Mouse (Mus musculus): Measurements from ENCODE around the gene Itpripl1. TPM values are rescaled to one million over a fixed set of nuclear protein-coding genes. Genes with fewer than 3 reads are reported as not detected.

Itpripl1 gene
- total and polyA plus RNA-seq, 3 experiments, result 7.9 to 17.6 (median 14.4) TPM

- H3K79me2 ChIP-seq (replicated peaks; ENCODE audit: control insufficient read depth, insufficient read depth, low read length), result no peaks in the 10 kb centered on the region
- no peak for TF ChIP-seq EP300 (IDR thresholded peaks at IDR 0.05; ENCODE audit: insufficient read depth, low read depth, low read length)
- WGBS, result 71% methylated on average over 3 of the region's 3 CpGs
- intact Hi-C loops (cut with DNase I), result loop anchor here (5.0 kb wide), 1 partner anchor 38 kb away; no protein-coding TSS in a partner anchor
- H3K9ac ChIP-seq (ENCODE audit: low read depth, low read length), result no peak overlapping the region
- no peak for DNase-seq
- peaks cover 5% of the 10 kb centered on the region; the same call in 1 of the 2 replicates for H3K4me1 ChIP-seq (ENCODE audit: control insufficient read depth, insufficient read depth, low read length)
- no peaks in the 10 kb centered on the region for H3K36me3 ChIP-seq (ENCODE audit: control insufficient read depth, insufficient read depth, low read length)
- H3K4me3 ChIP-seq, result no peak overlapping the region
- H3K27me3 ChIP-seq (ENCODE audit: control insufficient read depth, insufficient read depth, low read length), result no peaks in the 10 kb centered on the region
- H3K27ac ChIP-seq, result no peak overlapping the region
Observed at GRCm38 (mm10) chr2:127145699-127146098, 2.5 kb upstream of the Itpripl1 start.

DNA sequence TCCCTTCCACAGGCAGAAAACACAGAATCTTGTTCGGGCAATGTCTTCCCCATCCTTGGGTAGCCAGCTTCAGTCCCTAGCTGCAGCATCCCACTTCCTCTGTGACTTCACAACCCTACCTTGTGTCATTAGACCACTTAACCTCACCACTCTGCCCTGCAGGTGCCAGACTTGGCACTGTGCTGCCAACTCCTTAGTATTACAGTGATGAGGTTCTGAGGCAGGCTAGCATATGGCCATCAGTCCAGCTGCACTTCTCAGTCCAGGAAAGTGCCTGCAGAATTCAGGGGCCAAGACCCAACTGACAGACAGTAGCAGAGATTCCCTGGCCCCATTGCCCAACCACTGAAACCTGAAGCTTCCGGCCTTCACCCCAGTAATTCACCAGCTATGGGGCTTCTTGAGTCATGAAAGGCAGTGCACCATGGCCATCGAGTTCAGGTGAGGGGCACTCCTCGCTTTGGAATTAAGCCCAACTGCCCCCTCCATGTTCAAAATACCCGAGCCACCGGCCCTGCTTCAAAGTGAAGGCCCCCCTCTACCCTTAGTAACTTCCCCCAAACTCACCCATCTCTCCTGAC lies 575 bp downstream of the Itpripl1 start:
- intact Hi-C loops (cut with DNase I), result loop anchor here (1.0 kb wide), 1 partner anchor 21 kb away; no protein-coding TSS in a partner anchor
- peak in 1 of 2 experiments; percentile 48 for DNase-seq
- H3K27me3 ChIP-seq (ENCODE audit: control insufficient read depth, insufficient read depth, low read length), result no peaks in the 10 kb centered on the region
- peak overlapping the region; percentile 90 for H3K27ac ChIP-seq
- no peaks in the 10 kb centered on the region for H3K79me2 ChIP-seq (replicated peaks; ENCODE audit: control insufficient read depth, insufficient read depth, low read length)
- 16% methylated on average over 6 of the region's 6 CpGs for WGBS
- peaks cover 10% of the 10 kb centered on the region for H3K4me1 ChIP-seq (ENCODE audit: control insufficient read depth, insufficient read depth, low read length)
- peaks cover 8% of the 10 kb centered on the region for H3K36me3 ChIP-seq (ENCODE audit: control insufficient read depth, insufficient read depth, low read length)
- peak overlapping the region; percentile 75 for H3K4me3 ChIP-seq
- H3K9ac ChIP-seq (ENCODE audit: low read depth, low read length), result peak overlapping the region; percentile 78
- TF ChIP-seq POLR2A (IDR thresholded peaks at IDR 0.05; ENCODE audit: insufficient read depth, low read depth, low read length), result no peak

DNA sequence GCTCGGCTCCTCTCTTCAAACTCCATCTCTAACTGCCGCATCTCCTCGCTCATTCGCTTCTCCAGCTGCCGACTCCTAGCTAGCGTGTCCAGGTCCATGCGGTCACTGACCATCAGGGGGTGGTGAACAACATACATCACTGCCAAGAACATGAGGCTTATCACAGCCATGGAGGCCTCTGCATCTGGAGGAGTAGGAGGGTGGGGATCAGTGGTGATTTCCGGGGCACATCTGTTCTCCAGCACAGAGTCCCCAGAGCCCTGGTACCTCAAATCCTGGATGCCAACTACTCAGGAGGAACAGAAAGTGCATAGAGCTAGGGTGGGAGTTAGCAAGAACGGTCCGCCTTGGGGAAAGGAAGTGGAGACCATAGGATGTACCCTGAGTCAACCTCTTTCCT lies 1.2 kb downstream of the Itpripl1 start:
- peak; percentile 34 to 45 for DNase-seq
- Histone ChIP-seq H3K4me3 (peak overlapping the region; percentile 75), H3K27ac (peak overlapping the region; percentile 90), H3K79me2 (replicated peaks; ENCODE audit: control insufficient read depth, insufficient read depth, low read length) (no peaks in the 10 kb centered on the region), H3K36me3 (ENCODE audit: control insufficient read depth, insufficient read depth, low read length) (peaks cover 8% of the 10 kb centered on the region), H3K27me3 (ENCODE audit: control insufficient read depth, insufficient read depth, low read length) (no peaks in the 10 kb centered on the region), H3K9ac (ENCODE audit: low read depth, low read length) (peak overlapping the region; percentile 78), H3K4me1 (ENCODE audit: control insufficient read depth, insufficient read depth, low read length) (peaks cover 11% of the 10 kb centered on the region)
- TF ChIP-seq EP300 (IDR thresholded peaks at IDR 0.05; ENCODE audit: insufficient read depth, low read depth, low read length) (0 out of 2 replicates have a peak, but pooled peaks have one; percentile 5), POLR2A (IDR thresholded peaks at IDR 0.05; ENCODE audit: insufficient read depth, low read depth, low read length) (no peak), CTCF (IDR thresholded peaks at IDR 0.05) (peak; percentile 20; the same call in 1 of the 2 replicates)
- 48% methylated on average over 10 of the region's 10 CpGs for WGBS
- intact Hi-C loops (cut with DNase I), result no loop called here

- Histone ChIP-seq H3K27ac (peak overlapping the region; percentile 79), H3K27me3 (ENCODE audit: control insufficient read depth, insufficient read depth, low read length) (no peaks in the 10 kb centered on the region), H3K4me1 (ENCODE audit: control insufficient read depth, insufficient read depth, low read length) (peaks cover 15% of the 10 kb centered on the region), H3K79me2 (replicated peaks; ENCODE audit: control insufficient read depth, insufficient read depth, low read length) (no peaks in the 10 kb centered on the region), H3K4me3 (no peak overlapping the region), H3K36me3 (ENCODE audit: control insufficient read depth, insufficient read depth, low read length) (peaks cover 8% of the 10 kb centered on the region), H3K9ac (ENCODE audit: low read depth, low read length) (no peak overlapping the region)
- 99% methylated on average over 7 of the region's 7 CpGs for WGBS
- DNase-seq, result no peak
- TF ChIP-seq POLR2A (IDR thresholded peaks at IDR 0.05; ENCODE audit: insufficient read depth, low read depth, low read length), result no peak
- no peak for TF ChIP-seq CTCF (IDR thresholded peaks at IDR 0.05)
- no peak for TF ChIP-seq EP300 (IDR thresholded peaks at IDR 0.05; ENCODE audit: insufficient read depth, low read depth, low read length)
- intact Hi-C loops (cut with DNase I), result no loop called here
Observed at GRCm38 (mm10) chr2:127140011-127140410, 3.2 kb downstream of the Itpripl1 start.

DNA sequence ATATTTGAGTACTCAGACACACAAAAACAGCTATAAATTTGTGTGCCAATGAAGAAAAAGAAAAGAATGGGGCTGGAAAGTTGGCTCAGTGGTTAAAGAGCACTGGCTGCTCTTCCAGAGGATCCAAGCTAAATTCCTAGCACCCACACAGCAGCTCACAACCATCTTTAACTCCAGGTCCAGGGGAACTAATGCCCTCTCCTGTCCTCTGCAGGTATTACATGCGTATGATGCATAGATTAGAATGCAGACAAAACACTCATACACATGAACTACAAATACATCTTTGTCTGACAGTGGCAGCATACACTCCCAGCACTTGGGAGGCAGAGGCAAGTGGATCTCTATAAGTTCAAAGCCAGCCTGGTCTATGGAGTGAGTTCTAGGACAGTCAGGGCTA lies 3.6 kb downstream of the Itpripl1 start:
- H3K4me3 ChIP-seq, result no peak overlapping the region
- no peaks in the 10 kb centered on the region for H3K27me3 ChIP-seq (ENCODE audit: control insufficient read depth, insufficient read depth, low read length)
- TF ChIP-seq EP300 (IDR thresholded peaks at IDR 0.05; ENCODE audit: insufficient read depth, low read depth, low read length) (no peak), POLR2A (IDR thresholded peaks at IDR 0.05; ENCODE audit: insufficient read depth, low read depth, low read length) (no peak), CTCF (IDR thresholded peaks at IDR 0.05) (peak; percentile 49)
- H3K36me3 ChIP-seq (ENCODE audit: control insufficient read depth, insufficient read depth, low read length), result peaks cover 8% of the 10 kb centered on the region
- H3K4me1 ChIP-seq (ENCODE audit: control insufficient read depth, insufficient read depth, low read length), result peaks cover 15% of the 10 kb centered on the region
- intact Hi-C loops (cut with DNase I), result no loop called here
- WGBS, result 100% methylated on average over 1 of the region's 1 CpGs
- no peak overlapping the region for H3K9ac ChIP-seq (ENCODE audit: low read depth, low read length)
- DNase-seq, result no peak
- peak overlapping the region; percentile 79 for H3K27ac ChIP-seq
- no peaks in the 10 kb centered on the region for H3K79me2 ChIP-seq (replicated peaks; ENCODE audit: control insufficient read depth, insufficient read depth, low read length)

DNA sequence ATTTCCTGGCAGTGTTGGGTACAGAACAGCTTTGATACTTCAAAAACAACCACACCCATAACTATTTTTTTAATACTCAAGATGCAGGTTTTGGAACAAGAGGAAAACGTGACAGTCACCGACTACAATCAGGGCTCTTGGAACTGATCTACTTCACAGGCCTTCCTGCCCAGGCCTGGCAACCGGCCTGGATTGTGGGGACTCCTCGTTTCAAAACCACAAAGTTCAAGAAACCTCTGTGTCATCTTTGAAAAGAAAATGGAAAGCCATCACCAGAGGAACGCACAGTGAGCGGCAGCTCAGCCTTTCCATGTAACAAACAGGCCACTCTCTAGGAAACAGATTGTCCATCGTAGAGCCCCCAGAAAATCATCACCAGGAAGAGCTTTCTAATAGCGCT lies 4.1 kb downstream of the Itpripl1 start:
- peak; percentile 60 to 74 for DNase-seq
- peaks cover 15% of the 10 kb centered on the region for H3K4me1 ChIP-seq (ENCODE audit: control insufficient read depth, insufficient read depth, low read length)
- no peak overlapping the region for H3K4me3 ChIP-seq
- peak overlapping the region; percentile 79 for H3K27ac ChIP-seq
- peak; percentile 83; the same call in 1 of the 2 replicates for TF ChIP-seq EP300 (IDR thresholded peaks at IDR 0.05; ENCODE audit: insufficient read depth, low read depth, low read length)
- TF ChIP-seq CTCF (IDR thresholded peaks at IDR 0.05), result no peak
- peak; percentile 38; the same call in 1 of the 2 replicates for TF ChIP-seq POLR2A (IDR thresholded peaks at IDR 0.05; ENCODE audit: insufficient read depth, low read depth, low read length)
- WGBS, result 47% methylated on average over 8 of the region's 8 CpGs
- H3K36me3 ChIP-seq (ENCODE audit: control insufficient read depth, insufficient read depth, low read length), result peaks cover 8% of the 10 kb centered on the region
- no peak overlapping the region for H3K9ac ChIP-seq (ENCODE audit: low read depth, low read length)
- intact Hi-C loops (cut with DNase I), result no loop called here
- no peaks in the 10 kb centered on the region for H3K27me3 ChIP-seq (ENCODE audit: control insufficient read depth, insufficient read depth, low read length)
- no peaks in the 10 kb centered on the region for H3K79me2 ChIP-seq (replicated peaks; ENCODE audit: control insufficient read depth, insufficient read depth, low read length)
